Mouse (Mus musculus) lung, embryonic 14.5 days (tissue): ENCODE results near the gene Tex101. TPM values are rescaled to one million over a fixed set of nuclear protein-coding genes. Genes with fewer than 3 reads are reported as not detected.

Source experiments
- ATAC-seq: fragments of 200-750 bp; cut with Nextera tagmentation; 2 replicates; pipeline ENCODE4 v1.8.0; 2017; ENCODE audit warnings: mild to moderate bottlenecking, moderate TSS enrichment, moderate library complexity; ENCODE audit not compliant: insufficient read depth
- DNase-seq: peaks from one replicate; pipeline ENCODE4 v3.0.0-alpha.2; 2015
- H3K27ac ChIP-seq: fragments of 300-500 bp; sonication (generic); 2 replicates; pipeline ENCODE4 v1.5.1; 2014; ENCODE audit warnings: low read depth, mild to moderate bottlenecking, moderate library complexity
- H3K27me3 ChIP-seq: fragments of 300-500 bp; sonication (generic); 2 replicates; pipeline ENCODE4 v1.6.1; 2014; ENCODE audit warnings: low read length, control low read depth; ENCODE audit not compliant: insufficient read depth
- H3K36me3 ChIP-seq: fragments of 300-500 bp; sonication (generic); 2 replicates; pipeline ENCODE4 v1.6.1; 2014; ENCODE audit warnings: control low read depth; ENCODE audit not compliant: insufficient read depth
- H3K4me1 ChIP-seq: fragments of 300-500 bp; sonication (generic); 2 replicates; pipeline ENCODE4 v1.6.1; 2014; ENCODE audit warnings: antibody characterized with exemption, control low read depth; ENCODE audit not compliant: insufficient read depth
- H3K4me2 ChIP-seq: fragments of 300-500 bp; sonication (generic); 2 replicates; pipeline ENCODE4 v1.6.1; 2014; ENCODE audit warnings: mild to moderate bottlenecking
- H3K4me3 ChIP-seq: fragments of 300-500 bp; sonication (generic); 2 replicates; pipeline ENCODE4 v1.5.1; 2014; ENCODE audit warnings: low read depth, low read length
- H3K9ac ChIP-seq: fragments of 300-500 bp; sonication (generic); 2 replicates; pipeline ENCODE4 v1.6.1; 2014
- H3K9me3 ChIP-seq: fragments of 300-500 bp; sonication (generic); 2 replicates; pipeline ENCODE4 v1.6.1; 2016; ENCODE audit warnings: low read depth, low read length, control low read depth
- CTCF ChIP-seq: IDR thresholded peaks from 2 replicates; pipeline ENCODE4 v1.5.1; 2016; ENCODE audit warnings: antibody characterized with exemption, low read depth
- WGBS: fragments of 180-500 bp; shearing (Covaris S2); extraction: QIAGEN DNeasy Blood & Tissue Kit; methylation state at CpG from one replicate; pipeline ENCODE4 v1.1.7; 2014; 5-methylcytosine and 5-hydroxymethylcytosine counted together
- polyA plus RNA-seq: library from polyadenylated mRNA; unstranded; fragments of >200 nt; fragmentation: Nextera tagmentation; extraction: Ambion mirVana; gene quantifications from 2 replicates; pipeline ENCODE4 v1.2.1, GENCODE M21; 2014

Tex101 gene
- polyA plus RNA-seq, 1 experiment from 2014 or later, result not detected

GRCm38 (mm10) chr7:24636264-24636663 is 40.2 kb downstream of the Tex101 start, which contains the start of gene Lypd3:
TSS of gene Lypd3 (plus strand) at chr7:24636550.
- ATAC-seq (no peak), DNase-seq (no peak)
- H3K4me2 ChIP-seq, result peak within 1 kb of the TSS; percentile 88; the same call in 1 of the 2 replicates
- no peak within 1 kb of the TSS for H3K9ac ChIP-seq
- H3K4me3 ChIP-seq, result peak within 1 kb of the TSS; percentile 43; the same call in 1 of the 2 replicates
- H3K27ac ChIP-seq, result no peak within 1 kb of the TSS
- H3K4me1 ChIP-seq, result 0 out of 2 replicates have a peak, but pooled peaks cover 3% of the 10 kb centered on the region
- peaks cover 47% of the 10 kb centered on the region for H3K27me3 ChIP-seq
- TF ChIP-seq CTCF, result no peak
- no peaks in the 10 kb centered on the region for H3K36me3 ChIP-seq
- 21% methylated on average over 15 of the region's 15 CpGs for whole genome bisulfite sequencing
- no peaks in the 10 kb centered on the region for H3K9me3 ChIP-seq

DNA sequence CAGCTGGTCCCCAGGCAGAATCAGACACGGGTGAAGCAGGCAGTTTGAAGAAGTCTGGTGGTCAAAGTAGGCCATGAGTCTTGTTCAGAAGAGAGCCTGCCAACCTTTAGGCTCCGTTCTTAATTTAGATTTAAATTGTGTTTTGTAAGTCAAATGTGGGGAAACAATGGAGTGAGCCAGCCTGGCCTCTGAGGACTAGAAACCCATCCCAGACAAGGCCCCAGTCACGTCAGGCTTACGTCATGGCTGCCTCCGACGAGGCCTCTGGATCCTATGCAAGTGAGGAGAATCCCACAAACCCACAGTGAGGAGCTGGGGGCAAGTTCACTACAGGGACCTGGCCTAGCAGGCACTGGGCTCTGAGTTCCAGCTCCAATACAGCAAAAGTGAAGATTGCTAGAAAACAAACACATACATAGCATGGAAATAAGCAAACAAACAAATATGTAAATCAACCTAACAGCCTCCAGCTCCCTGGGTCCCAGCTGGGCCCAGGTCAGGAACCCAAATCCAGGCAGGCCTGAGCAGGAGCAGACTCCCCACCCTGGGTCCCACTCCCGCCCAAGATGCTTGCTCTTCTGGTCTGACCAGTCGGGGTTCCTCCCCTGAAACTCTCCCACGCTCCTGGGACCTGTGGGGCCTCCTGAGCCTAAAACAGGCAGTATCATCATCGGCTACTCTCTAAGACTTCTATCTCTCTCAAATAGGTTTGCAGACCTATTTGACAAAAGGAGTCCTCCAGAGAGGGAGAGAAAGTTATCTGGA is 46.2 kb downstream of the Tex101 start:
- Histone ChIP-seq H3K4me3 (no peak overlapping the region), H3K9me3 (no peaks in the 10 kb centered on the region), H3K9ac (no peak overlapping the region), H3K4me1 (no peaks in the 10 kb centered on the region), H3K27ac (no peak overlapping the region), H3K36me3 (no peaks in the 10 kb centered on the region), H3K27me3 (no peaks in the 10 kb centered on the region), H3K4me2 (no peak overlapping the region)
- DNase-seq (no peak), ATAC-seq (no peak)
- WGBS, result 76% methylated on average over 10 of the region's 10 CpGs
- TF ChIP-seq CTCF, result no peak

DNA sequence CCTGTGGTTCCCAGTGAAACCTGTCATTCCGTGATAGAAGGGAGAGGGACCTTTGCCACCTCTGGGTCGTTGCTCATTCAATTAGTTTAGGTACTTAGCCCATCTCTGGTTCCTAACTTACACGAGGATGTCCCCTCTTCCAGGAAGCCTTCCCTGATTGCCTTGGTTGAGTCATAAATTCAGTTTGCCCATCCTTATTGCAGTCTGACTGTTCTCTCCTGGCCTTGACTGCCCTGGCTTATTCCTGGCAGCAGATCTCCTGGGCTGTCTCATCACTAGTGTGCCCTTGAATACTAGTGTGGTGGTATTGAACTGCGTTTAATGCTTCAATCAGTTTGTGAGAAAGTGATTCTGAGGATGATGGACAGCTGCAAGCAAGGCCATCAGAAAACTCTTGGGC is 46.8 kb downstream of the Tex101 start:
- peak overlapping the region; percentile 64 for H3K4me2 ChIP-seq

DNA sequence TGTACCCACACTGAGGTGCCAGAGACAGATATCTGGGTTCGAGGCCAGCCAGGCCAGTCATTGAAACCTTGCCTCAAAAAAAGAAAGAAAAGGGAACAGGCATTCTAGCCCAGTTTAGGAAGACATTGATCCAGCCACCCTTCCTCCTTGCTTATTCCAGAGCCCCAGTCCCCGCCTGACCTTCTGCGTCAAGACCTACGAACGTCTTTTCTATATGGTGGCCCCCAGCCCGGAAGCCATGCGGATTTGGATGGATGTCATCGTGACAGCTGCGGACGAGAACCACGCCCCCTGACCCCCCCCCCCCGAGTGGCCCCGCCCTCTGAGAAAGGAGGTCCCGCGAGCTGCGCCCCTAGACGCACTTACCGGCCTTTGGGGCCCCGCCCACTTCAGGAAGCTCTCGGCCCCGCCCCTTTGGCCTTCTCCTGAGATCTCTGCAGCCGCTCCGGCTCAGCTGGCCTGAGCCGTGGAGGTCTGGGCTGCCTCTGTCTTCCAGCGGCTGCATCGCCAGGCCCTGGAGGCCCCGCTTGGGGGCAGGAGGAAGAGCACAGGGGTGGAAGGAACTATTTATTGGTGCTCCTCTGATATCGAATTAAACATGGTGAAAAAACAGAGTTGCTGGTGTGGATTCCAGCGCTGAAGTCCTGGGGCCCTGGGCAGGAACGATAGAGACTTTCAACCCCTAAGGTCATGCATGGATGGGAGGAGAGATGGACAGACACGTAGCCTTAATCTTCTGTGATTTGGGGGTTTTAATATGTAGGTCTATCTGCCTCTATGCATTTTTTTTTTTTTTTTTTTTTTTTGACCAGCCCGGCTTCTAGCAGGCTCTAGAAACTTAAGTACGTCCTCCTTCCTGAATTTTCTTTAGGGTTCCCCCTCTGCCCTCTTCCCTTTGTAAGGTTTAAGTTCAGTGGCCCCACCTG is 47.5 kb downstream of the Tex101 start:
- no peaks in the 10 kb centered on the region for H3K9me3 ChIP-seq
- DNase-seq, result peak; percentile 97
- TF ChIP-seq CTCF, result peak; percentile 17; the same call in 1 of the 2 replicates
- peak; percentile 94 for ATAC-seq
- H3K4me2 ChIP-seq, result peak overlapping the region; percentile 64
- no peaks in the 10 kb centered on the region for H3K27me3 ChIP-seq
- no peaks in the 10 kb centered on the region for H3K36me3 ChIP-seq
- no peaks in the 10 kb centered on the region for H3K4me1 ChIP-seq
- peak overlapping the region; percentile 50; the same call in 1 of the 2 replicates for H3K27ac ChIP-seq
- 7% methylated on average over 33 of the region's 33 CpGs for WGBS
- H3K4me3 ChIP-seq, result peak overlapping the region; percentile 21
- H3K9ac ChIP-seq, result peak overlapping the region; percentile 36

More for the DNA sequence above, 46.8 kb downstream of the Tex101 start:
- no peak for ATAC-seq
- Histone ChIP-seq H3K9ac (no peak overlapping the region), H3K27ac (peak overlapping the region; percentile 50; the same call in 1 of the 2 replicates), H3K27me3 (no peaks in the 10 kb centered on the region), H3K4me3 (no peak overlapping the region), H3K4me1 (no peaks in the 10 kb centered on the region), H3K9me3 (no peaks in the 10 kb centered on the region), H3K36me3 (no peaks in the 10 kb centered on the region)
- WGBS, result 69% methylated on average over 4 of the region's 4 CpGs
- no peak for DNase-seq
- no peak for TF ChIP-seq CTCF

DNA sequence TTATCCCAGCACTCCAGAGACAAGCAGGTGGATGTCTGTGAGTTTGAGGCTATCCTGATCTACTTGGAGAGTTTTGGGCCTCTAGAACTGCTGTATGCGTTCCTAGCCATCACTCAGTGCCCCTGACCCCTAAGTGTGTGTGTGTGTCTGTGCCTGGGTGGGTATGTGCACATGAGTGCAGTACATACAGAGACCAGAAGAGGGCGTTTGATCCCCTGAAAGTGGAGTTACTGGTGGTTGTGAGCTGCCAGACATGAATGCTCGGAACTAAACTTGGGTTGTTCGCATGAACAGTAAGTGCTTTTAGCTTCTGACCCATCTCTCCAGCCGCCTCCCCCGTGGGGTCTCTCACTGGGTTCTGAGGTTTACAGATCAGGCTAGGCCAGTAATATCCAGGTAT is 53.5 kb downstream of the Tex101 start:
- H3K27ac ChIP-seq, result no peak overlapping the region
- H3K4me3 ChIP-seq, result no peak overlapping the region
- no peak overlapping the region for H3K4me2 ChIP-seq
- H3K36me3 ChIP-seq, result no peaks in the 10 kb centered on the region
- no peaks in the 10 kb centered on the region for H3K9me3 ChIP-seq
- H3K27me3 ChIP-seq, result no peaks in the 10 kb centered on the region
- peak; percentile 31 for TF ChIP-seq CTCF
- 81% methylated on average over 6 of the region's 6 CpGs for WGBS
- ATAC-seq, result no peak
- H3K9ac ChIP-seq, result no peak overlapping the region
- no peak for DNase-seq
- no peaks in the 10 kb centered on the region for H3K4me1 ChIP-seq

- Histone ChIP-seq H3K27me3 (no peaks in the 10 kb centered on the region), H3K36me3 (no peaks in the 10 kb centered on the region), H3K4me1 (no peaks in the 10 kb centered on the region), H3K4me3 (no peak overlapping the region), H3K9me3 (no peaks in the 10 kb centered on the region), H3K4me2 (no peak overlapping the region), H3K9ac (no peak overlapping the region), H3K27ac (no peak overlapping the region)
- DNase-seq (no peak), ATAC-seq (no peak)
- TF ChIP-seq CTCF, result peak; percentile 46
- 81% methylated on average over 3 of the region's 3 CpGs for WGBS
Observed at GRCm38 (mm10) chr7:24621193-24621592, 55.3 kb downstream of the Tex101 start.
